Mouse (Mus musculus) 416B (cell line): Measurements from ENCODE around the gene Guk1.

Experiments
- DNase-seq: peaks from one replicate; pipeline ENCODE4 v3.0.0; 2011; ENCODE audit warnings: low read depth

Gene Guk1

GRCm38 (mm10) chr11:59210020-59210419 lies 18.0 kb upstream of the Guk1 start:
- DNase-seq = no peak

- DNase-seq = no peak
These were observed 17.6 kb upstream of the Guk1 start for GRCm38 (mm10) chr11:59209580-59209979.

GRCm38 (mm10) chr11:59209003-59209441 lies 17.0 kb upstream of the Guk1 start:
- DNase-seq = peak; percentile 82

- DNase-seq = peak; percentile 95
These were observed 16.3 kb upstream of the Guk1 start, which contains the start of gene 2310033P09Rik for GRCm38 (mm10) chr11:59208153-59208831. Gene 2310033P09Rik, plus strand, starts transcription at chr11:59208321.

GRCm38 (mm10) chr11:59202081-59202995 lies 10.3 kb upstream of the Guk1 start, which contains the start of gene Mrpl55:
Gene Mrpl55, plus strand, starts transcription at chr11:59202486.
- DNase-seq = peak; percentile 94

- peak; percentile 50 for DNase-seq
These were observed 9.4 kb upstream of the Guk1 start for GRCm38 (mm10) chr11:59201216-59202002.

- DNase-seq = no peak
These were observed 4.2 kb upstream of the Guk1 start for GRCm38 (mm10) chr11:59196230-59196629.

- peak; percentile 95 for DNase-seq
These were observed 567 bp downstream of the Guk1 start for GRCm38 (mm10) chr11:59191231-59192058.

GRCm38 (mm10) chr11:59187706-59188105 lies 4.3 kb downstream of the Guk1 start:
- DNase-seq = no peak

GRCm38 (mm10) chr11:59185490-59185889 lies 6.5 kb downstream of the Guk1 start:
- DNase-seq = no peak

- DNase-seq = peak; percentile 58
These were observed 8.2 kb downstream of the Guk1 start for GRCm38 (mm10) chr11:59183821-59184220.

GRCm38 (mm10) chr11:59182864-59183331 lies 9.1 kb downstream of the Guk1 start, which contains the start of gene Gjc2:
Gene Gjc2, minus strand, starts transcription at chr11:59183213.
- DNase-seq = no peak

GRCm38 (mm10) chr11:59176921-59177320 lies 15.1 kb downstream of the Guk1 start:
- DNase-seq = no peak

- no peak for DNase-seq
These were observed 15.5 kb downstream of the Guk1 start for GRCm38 (mm10) chr11:59176475-59176874.

- no peak for DNase-seq
These were observed 17.7 kb downstream of the Guk1 start for GRCm38 (mm10) chr11:59174189-59174838.

- no peak for DNase-seq
These were observed 21.5 kb downstream of the Guk1 start for GRCm38 (mm10) chr11:59170549-59170948.

- DNase-seq = no peak
These were observed 22.2 kb downstream of the Guk1 start for GRCm38 (mm10) chr11:59169807-59170206.

GRCm38 (mm10) chr11:59165616-59166241 lies 26.3 kb downstream of the Guk1 start:
- peak; percentile 7 for DNase-seq

GRCm38 (mm10) chr11:59164384-59164783 lies 27.6 kb downstream of the Guk1 start:
- DNase-seq = peak; percentile 51
